Mouse (Mus musculus): ENCODE measurements at regions not wholly inside any gene's neighbourhood (a gene's known extent, or its start where the extent isn't known, plus 50 kb on each side); places are given as distances from the start of the nearest gene placed in this dataset.

- peak overlapping the region; percentile 36 for H3K4me2 ChIP-seq (ENCODE audit: low read depth)
- H3K4me3 ChIP-seq = no peak overlapping the region
- TF ChIP-seq TCF12 (IDR thresholded peaks at IDR 0.05; ENCODE audit: insufficient read depth, poor library complexity, severe bottlenecking) (no peak), MAX (IDR thresholded peaks at IDR 0.05; ENCODE audit: low read depth) (no peak), MYOG (IDR thresholded peaks at IDR 0.05; ENCODE audit: control insufficient read depth in 1 of 3, insufficient read depth in 1 of 3, insufficient read length in 2 of 3, low read depth in 2 of 3) (no peak), POLR2A (IDR thresholded peaks at IDR 0.05; ENCODE audit: insufficient read length, low read depth) (no peak), TCF3 (IDR thresholded peaks at IDR 0.05; ENCODE audit: insufficient read length, low read depth) (no peak), E2F4 (IDR thresholded peaks at IDR 0.05; ENCODE audit: insufficient read depth) (no peak), MYOD1 (IDR thresholded peaks at IDR 0.05; ENCODE audit: control insufficient read depth in 1 of 3, insufficient read length in 2 of 3, low read depth in 2 of 3) (no peak), CEBPB (IDR thresholded peaks at IDR 0.05; ENCODE audit: insufficient read depth, poor library complexity, severe bottlenecking) (no peak), POLR2AphosphoS2 (IDR thresholded peaks at IDR 0.05; ENCODE audit: insufficient read length, low read depth) (no peak), SRF (IDR thresholded peaks at IDR 0.05; ENCODE audit: control insufficient read depth, insufficient read length, low read depth) (no peak), REST (IDR thresholded peaks at IDR 0.05; ENCODE audit: insufficient read depth, insufficient read length) (no peak), USF1 (IDR thresholded peaks at IDR 0.05; ENCODE audit: low read depth) (no peak)
Observed at GRCm38 (mm10) chr2:12049386-12049785, 252.3 kb downstream of the Itga8 start.

GRCm38 (mm10) chr2:12049972-12050371 is 251.8 kb downstream of the Itga8 start:
- Histone ChIP-seq H3K4me2 (ENCODE audit: low read depth) (no peak overlapping the region), H3K4me3 (no peak overlapping the region), H3K79me2 (ENCODE audit: control insufficient read depth, insufficient read depth) (no peaks in the 10 kb centered on the region), H3K27me3 (ENCODE audit: control insufficient read depth, insufficient read depth, insufficient read length) (no peaks in the 10 kb centered on the region), H3ac (ENCODE audit: control insufficient read depth, insufficient read length) (no peak overlapping the region), H3K36me3 (ENCODE audit: control insufficient read depth, insufficient read depth) (no peaks in the 10 kb centered on the region)
- TF ChIP-seq POLR2AphosphoS2 (IDR thresholded peaks at IDR 0.05; ENCODE audit: insufficient read length, low read depth) (no peak), POLR2A (IDR thresholded peaks at IDR 0.05; ENCODE audit: insufficient read length, low read depth) (no peak), TCF12 (IDR thresholded peaks at IDR 0.05; ENCODE audit: insufficient read depth, poor library complexity, severe bottlenecking) (no peak), MYOD1 (IDR thresholded peaks at IDR 0.05; ENCODE audit: control insufficient read depth in 1 of 3, insufficient read length in 2 of 3, low read depth in 2 of 3) (no peak), MAX (IDR thresholded peaks at IDR 0.05; ENCODE audit: low read depth) (no peak), E2F4 (IDR thresholded peaks at IDR 0.05; ENCODE audit: insufficient read depth) (no peak), REST (IDR thresholded peaks at IDR 0.05; ENCODE audit: insufficient read depth, insufficient read length) (no peak)

More at GRCm38 (mm10) chr2:12049386-12049785, 252.3 kb downstream of the Itga8 start:
- Histone ChIP-seq H3K36me3 (ENCODE audit: control insufficient read depth, insufficient read depth) (no peaks in the 10 kb centered on the region), H3K79me2 (ENCODE audit: control insufficient read depth, insufficient read depth) (no peaks in the 10 kb centered on the region), H3ac (ENCODE audit: control insufficient read depth, insufficient read length) (no peak overlapping the region), H3K27me3 (ENCODE audit: control insufficient read depth, insufficient read depth, insufficient read length) (no peaks in the 10 kb centered on the region)

GRCm38 (mm10) chr2:12053404-12054164 is 248.1 kb downstream of the Itga8 start:
- Histone ChIP-seq H3K27me3 (ENCODE audit: control insufficient read depth, insufficient read depth, insufficient read length) (no peaks in the 10 kb centered on the region), H3K79me2 (ENCODE audit: control insufficient read depth, insufficient read depth) (no peaks in the 10 kb centered on the region), H3K36me3 (ENCODE audit: control insufficient read depth, insufficient read depth) (no peaks in the 10 kb centered on the region), H3K4me2 (ENCODE audit: low read depth) (no peak overlapping the region), H3K4me3 (no peak overlapping the region), H3ac (ENCODE audit: control insufficient read depth, insufficient read length) (no peak overlapping the region)
- TF ChIP-seq REST (IDR thresholded peaks at IDR 0.05; ENCODE audit: insufficient read depth, insufficient read length) = no peak
- no peak for TF ChIP-seq E2F4 (IDR thresholded peaks at IDR 0.05; ENCODE audit: insufficient read depth)
- no peak for TF ChIP-seq USF1 (IDR thresholded peaks at IDR 0.05; ENCODE audit: low read depth)
- TF ChIP-seq TCF12 (IDR thresholded peaks at IDR 0.05; ENCODE audit: insufficient read depth, poor library complexity, severe bottlenecking) = no peak
- no peak for TF ChIP-seq POLR2A (IDR thresholded peaks at IDR 0.05; ENCODE audit: insufficient read length, low read depth)
- TF ChIP-seq MAX (IDR thresholded peaks at IDR 0.05; ENCODE audit: low read depth) = no peak
- no peak for TF ChIP-seq TCF3 (IDR thresholded peaks at IDR 0.05; ENCODE audit: insufficient read length, low read depth)
- TF ChIP-seq CEBPB (IDR thresholded peaks at IDR 0.05; ENCODE audit: insufficient read depth, poor library complexity, severe bottlenecking) = no peak

GRCm38 (mm10) chr2:12054165-12054500 is 247.6 kb downstream of the Itga8 start:
- TF ChIP-seq SRF (IDR thresholded peaks at IDR 0.05; ENCODE audit: control insufficient read depth, insufficient read length, low read depth) (no peak), MYOG (IDR thresholded peaks at IDR 0.05; ENCODE audit: control insufficient read depth in 1 of 3, insufficient read depth in 1 of 3, insufficient read length in 2 of 3, low read depth in 2 of 3) (no peak), TCF12 (IDR thresholded peaks at IDR 0.05; ENCODE audit: insufficient read depth, poor library complexity, severe bottlenecking) (no peak), POLR2AphosphoS2 (IDR thresholded peaks at IDR 0.05; ENCODE audit: insufficient read length, low read depth) (no peak), TCF3 (IDR thresholded peaks at IDR 0.05; ENCODE audit: insufficient read length, low read depth) (no peak), E2F4 (IDR thresholded peaks at IDR 0.05; ENCODE audit: insufficient read depth) (no peak), MYOD1 (IDR thresholded peaks at IDR 0.05; ENCODE audit: control insufficient read depth in 1 of 3, insufficient read length in 2 of 3, low read depth in 2 of 3) (no peak), REST (IDR thresholded peaks at IDR 0.05; ENCODE audit: insufficient read depth, insufficient read length) (no peak), USF1 (IDR thresholded peaks at IDR 0.05; ENCODE audit: low read depth) (no peak), MAX (IDR thresholded peaks at IDR 0.05; ENCODE audit: low read depth) (no peak), CEBPB (IDR thresholded peaks at IDR 0.05; ENCODE audit: insufficient read depth, poor library complexity, severe bottlenecking) (no peak), POLR2A (IDR thresholded peaks at IDR 0.05; ENCODE audit: insufficient read length, low read depth) (no peak)
- Histone ChIP-seq H3K36me3 (ENCODE audit: control insufficient read depth, insufficient read depth) (no peaks in the 10 kb centered on the region), H3K4me3 (no peak overlapping the region), H3K27me3 (ENCODE audit: control insufficient read depth, insufficient read depth, insufficient read length) (no peaks in the 10 kb centered on the region), H3K4me2 (ENCODE audit: low read depth) (no peak overlapping the region), H3ac (ENCODE audit: control insufficient read depth, insufficient read length) (no peak overlapping the region), H3K79me2 (ENCODE audit: control insufficient read depth, insufficient read depth) (no peaks in the 10 kb centered on the region)
